Mouse (Mus musculus) hindbrain, postnatal 0 days (tissue): ENCODE measurements at regions not wholly inside any gene's neighbourhood (a gene's known extent, or its start where the extent isn't known, plus 50 kb on each side); places are given as distances from the start of the nearest gene placed in this dataset.
"Not testable (repeated sequence)": the region's sequence is repeated elsewhere in the genome, so short reads cannot be mapped to it uniquely, and the experiment has no call there.

Experiments
- ATAC-seq: fragments of 200-750 bp; cut with Nextera tagmentation; 2 replicates; pipeline ENCODE4 v1.8.0; 2017; ENCODE audit warnings: mild to moderate bottlenecking, moderate TSS enrichment, moderate library complexity
- DNase-seq: peaks from one replicate; pipeline ENCODE4 v3.0.0-alpha.2; 2015; ENCODE audit warnings: low spot score
- H3K27ac ChIP-seq: fragments of 300-500 bp; sonication (generic); 2 replicates; pipeline ENCODE4 v1.5.1; 2014; ENCODE audit warnings: mild to moderate bottlenecking
- H3K27me3 ChIP-seq: fragments of 300-500 bp; sonication (generic); 2 replicates; pipeline ENCODE4 v1.6.1; 2014; ENCODE audit warnings: low read length, mixed read lengths; ENCODE audit not compliant: insufficient read depth
- H3K36me3 ChIP-seq: fragments of 300-500 bp; sonication (generic); 2 replicates; pipeline ENCODE4 v1.6.1; 2014; ENCODE audit warnings: low read length, mixed read lengths; ENCODE audit not compliant: insufficient read depth
- H3K4me1 ChIP-seq: fragments of 300-500 bp; sonication (generic); 2 replicates; pipeline ENCODE4 v1.6.1; 2014; ENCODE audit warnings: antibody characterized with exemption, low read length, mixed read lengths; ENCODE audit not compliant: insufficient read depth
- H3K4me2 ChIP-seq: fragments of 300-500 bp; sonication (generic); 2 replicates; pipeline ENCODE4 v1.6.1; 2014; ENCODE audit warnings: low read depth, mild to moderate bottlenecking, low read length, moderate library complexity, mixed read lengths
- H3K4me3 ChIP-seq: fragments of 300-500 bp; sonication (generic); 2 replicates; pipeline ENCODE4 v1.5.1; 2014; ENCODE audit warnings: low read length
- H3K9ac ChIP-seq: fragments of 300-500 bp; sonication (generic); replicated peaks from 2 replicates; pipeline ENCODE4 v1.6.1; 2014; ENCODE audit warnings: mild to moderate bottlenecking, low read length, moderate library complexity, mixed read lengths
- H3K9me3 ChIP-seq: fragments of 300-500 bp; sonication (generic); 2 replicates; pipeline ENCODE4 v1.6.1; 2016; ENCODE audit warnings: low read length, mixed read lengths
- CTCF ChIP-seq: IDR thresholded peaks from 2 replicates; pipeline ENCODE4 v1.5.1; 2016; ENCODE audit warnings: antibody characterized with exemption, control low read depth, low read depth
- WGBS: fragments of 180-500 bp; shearing (Covaris S2); extraction: QIAGEN DNeasy Blood & Tissue Kit; methylation state at CpG from one replicate; pipeline ENCODE4 v1.1.7; 2014; 5-methylcytosine and 5-hydroxymethylcytosine counted together

DNA sequence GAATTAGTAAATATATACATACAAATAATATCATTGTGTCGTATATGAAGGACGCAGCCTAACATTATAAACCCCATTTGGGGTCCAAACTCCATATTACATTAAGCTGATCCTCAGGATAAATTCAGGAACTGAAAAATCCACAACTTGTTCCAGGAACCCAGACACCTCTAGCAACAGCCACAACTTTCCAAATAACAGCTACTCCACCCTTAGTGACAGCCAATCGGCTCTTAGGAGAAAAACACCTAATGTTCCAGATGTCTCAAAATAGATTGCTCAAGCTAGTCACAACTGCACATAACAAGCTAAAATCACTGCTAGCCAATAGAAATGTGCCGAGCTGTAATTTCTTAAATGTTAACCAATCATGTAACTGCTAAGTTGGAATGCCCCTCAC is 89.2 kb upstream of the Rack1 start:
- Histone ChIP-seq H3K36me3 (no peaks in the 10 kb centered on the region), H3K4me1 (no peaks in the 10 kb centered on the region), H3K27me3 (no peaks in the 10 kb centered on the region), H3K27ac (no peak overlapping the region), H3K4me3 (no peak overlapping the region), H3K4me2 (no peak overlapping the region), H3K9me3 (no peaks in the 10 kb centered on the region), H3K9ac (no peak overlapping the region)
- TF ChIP-seq CTCF, result no peak
- ATAC-seq (no peak), DNase-seq (no peak)
- 94% methylated on average over 4 of the region's 4 CpGs for WGBS

DNA sequence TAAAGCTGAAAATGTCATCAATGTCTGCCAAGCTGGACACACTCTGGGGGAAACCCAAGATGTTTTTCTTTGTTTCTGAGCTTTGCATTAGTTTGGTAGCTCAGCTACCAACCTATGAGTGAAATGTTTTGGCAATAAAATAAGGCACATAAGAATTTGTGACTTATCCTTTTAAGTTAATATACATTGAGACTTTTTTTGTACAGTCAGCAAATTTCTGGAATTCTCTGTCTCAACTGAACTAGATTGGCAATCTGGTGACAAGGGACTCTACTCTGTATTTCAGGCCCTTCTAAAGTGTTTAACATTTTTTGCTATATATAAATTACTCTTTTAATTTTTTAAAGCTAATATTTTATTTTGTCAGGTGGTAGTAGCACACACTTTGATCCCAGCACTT is 76.1 kb upstream of the Rack1 start:
- no peak for TF ChIP-seq CTCF
- Histone ChIP-seq H3K27ac (no peak overlapping the region), H3K4me2 (no peak overlapping the region), H3K27me3 (no peaks in the 10 kb centered on the region), H3K9me3 (no peaks in the 10 kb centered on the region), H3K4me1 (no peaks in the 10 kb centered on the region), H3K9ac (no peak overlapping the region), H3K36me3 (no peaks in the 10 kb centered on the region), H3K4me3 (no peak overlapping the region)
- no peak for DNase-seq
- no peak for ATAC-seq

DNA sequence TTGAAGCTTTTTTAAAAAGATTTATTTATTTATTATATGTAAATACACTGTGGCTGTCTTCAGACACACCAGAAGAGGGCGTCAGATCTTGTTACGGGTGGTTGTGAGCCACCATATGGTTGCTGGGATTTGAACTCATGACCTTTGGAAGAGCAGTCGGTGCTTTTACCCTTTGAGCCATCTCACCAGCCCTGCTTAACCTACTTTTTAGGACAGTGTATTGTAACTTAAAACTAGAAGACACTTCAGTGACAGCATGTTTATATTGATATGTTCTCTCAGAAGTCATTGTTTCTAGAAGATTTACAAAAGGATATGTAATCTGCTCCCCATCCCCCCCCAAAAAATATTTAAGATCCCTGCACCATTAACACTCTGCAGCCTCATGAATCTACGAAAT is 69.3 kb upstream of the Rack1 start:
- H3K4me3 ChIP-seq, H3K4me2 ChIP-seq, H3K36me3 ChIP-seq, H3K4me1 ChIP-seq, ATAC-seq, H3K9ac ChIP-seq, H3K27ac ChIP-seq, H3K27me3 ChIP-seq, H3K9me3 ChIP-seq, DNase-seq: not testable (repeated sequence)
- WGBS, result 87% methylated on average over 4 of the region's 4 CpGs

DNA sequence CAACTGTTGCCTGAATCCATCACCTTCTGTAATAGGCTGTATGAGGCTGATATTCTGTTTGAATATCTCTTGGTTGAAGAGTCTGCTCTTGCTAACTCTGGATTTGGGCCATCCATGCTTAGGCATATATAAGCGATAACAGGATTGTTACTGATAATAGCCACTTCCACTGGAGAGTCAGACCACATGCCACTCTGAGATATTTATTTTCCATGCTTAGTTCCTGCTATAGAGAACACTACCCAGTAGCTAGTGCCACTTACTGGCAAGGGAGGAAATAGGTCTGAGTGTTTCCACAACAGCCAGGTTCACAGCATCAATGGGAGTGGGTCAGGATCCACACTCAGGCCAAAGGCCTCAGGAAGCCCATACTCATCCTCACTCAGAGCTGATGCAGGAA is 53.6 kb upstream of the Rack1 start:
- DNase-seq (no peak), ATAC-seq (no peak)
- no peaks in the 10 kb centered on the region for H3K27me3 ChIP-seq
- H3K36me3 ChIP-seq, result no peaks in the 10 kb centered on the region
- H3K4me2 ChIP-seq, result no peak overlapping the region
- no peak for TF ChIP-seq CTCF
- no peak overlapping the region for H3K9ac ChIP-seq
- no peaks in the 10 kb centered on the region for H3K4me1 ChIP-seq
- no peak overlapping the region for H3K4me3 ChIP-seq
- H3K9me3 ChIP-seq, result no peaks in the 10 kb centered on the region
- WGBS, result 85% methylated on average over 1 of the region's 1 CpGs
- no peak overlapping the region for H3K27ac ChIP-seq

DNA sequence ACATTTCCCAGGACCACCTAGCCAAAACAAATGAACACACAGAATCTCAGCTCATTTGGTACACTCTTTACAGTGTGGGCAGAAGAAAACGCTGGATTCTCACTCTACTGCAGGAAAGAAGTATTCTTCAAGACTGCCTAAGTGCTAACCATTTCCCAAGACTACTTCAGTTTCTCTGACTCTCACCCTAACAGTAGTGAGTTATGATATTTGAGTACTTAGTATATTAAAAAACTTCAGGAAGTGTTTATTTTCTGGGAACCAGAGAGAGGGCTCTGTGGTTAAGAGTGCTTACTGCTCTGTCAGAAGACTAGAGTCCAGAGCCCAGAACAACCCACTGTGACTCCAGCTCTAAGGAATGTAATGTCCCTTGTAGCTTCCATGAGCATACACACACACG is 52.1 kb upstream of the Rack1 start:
- Histone ChIP-seq H3K9me3 (no peaks in the 10 kb centered on the region), H3K27me3 (no peaks in the 10 kb centered on the region), H3K4me3 (no peak overlapping the region), H3K4me2 (no peak overlapping the region), H3K36me3 (no peaks in the 10 kb centered on the region), H3K9ac (no peak overlapping the region), H3K27ac (no peak overlapping the region), H3K4me1 (no peaks in the 10 kb centered on the region)
- no peak for ATAC-seq
- no peak for TF ChIP-seq CTCF
- DNase-seq, result no peak
- WGBS, result 87% methylated on average over 2 of the region's 2 CpGs
